Mouse (Mus musculus): ENCODE data around the gene Gm20867. TPM values are rescaled to one million over a fixed set of nuclear protein-coding genes. Genes with fewer than 3 reads are reported as not detected.
"Not testable (repeated sequence)": the region's sequence is repeated elsewhere in the genome, so short reads cannot be mapped to it uniquely, and the experiment has no call there.

Gm20867 gene
- polyA plus RNA-seq (2015; fragmentation: Nextera tagmentation; extraction: Ambion mirVana), result not detected in 2 replicates

DNA sequence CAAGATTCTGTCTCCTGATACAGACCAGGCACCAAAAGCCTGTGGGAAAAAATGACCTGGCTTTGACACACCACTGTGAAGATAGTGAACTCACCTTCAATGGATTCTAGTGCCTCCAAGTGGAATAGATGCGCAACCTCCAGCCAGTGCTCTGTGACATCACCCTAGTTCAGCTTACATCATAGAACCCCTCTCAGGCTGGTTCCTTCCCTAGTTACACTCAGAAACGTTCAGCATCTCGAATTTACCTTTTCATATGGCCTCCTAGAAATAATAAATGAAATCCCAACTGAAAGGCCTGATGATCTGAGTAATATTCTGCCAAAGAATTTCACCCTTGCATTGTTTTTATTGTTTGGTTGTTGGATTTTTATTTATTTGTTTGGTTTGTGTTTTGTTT lies at the start of gene Gm20867:
Gene Gm20867 (minus strand): TSS at position 101 of the 400 bp plus-strand sequence.
- not testable (repeated sequence) for H3K27me3 ChIP-seq (replicated peaks); H3K4me1 ChIP-seq; H3K9me3 ChIP-seq; H3K36me3 ChIP-seq; ATAC-seq (ENCODE audit: insufficient read depth, low FRiP score, low read depth); H3K9ac ChIP-seq; H3K27ac ChIP-seq; H3K4me3 ChIP-seq (replicated peaks); H3K4me2 ChIP-seq
- no CpG with 5 or more reads among the region's 3 CpGs for WGBS

Other genes starting within 250 kb of the Gm20867 start
- gene Gm29564, start 249.8 kb upstream of the Gm20867 start, polyA plus RNA-seq (2015; fragmentation: Nextera tagmentation; extraction: Ambion mirVana), result not detected in 2 replicates

Data from stomach, embryonic 15.5 days (tissue).